Mouse (Mus musculus) lung, postnatal 0 days (tissue): ENCODE results near the gene Olfr1341. TPM values are rescaled to one million over a fixed set of nuclear protein-coding genes. Genes with fewer than 3 reads are reported as not detected.

Source experiments
- ATAC-seq: fragments of 200-750 bp; cut with Nextera tagmentation; 2 replicates; pipeline ENCODE4 v1.8.0; 2017; ENCODE audit warnings: moderate library complexity
- DNase-seq: peaks from one replicate; pipeline ENCODE4 v3.0.0-alpha.2; 2016; ENCODE audit warnings: low spot score
- H3K27ac ChIP-seq: fragments of 300-500 bp; sonication (generic); 2 replicates; pipeline ENCODE4 v1.5.1; 2014; ENCODE audit warnings: antibody characterized with exemption, mild to moderate bottlenecking, low read length, mixed read lengths
- H3K27me3 ChIP-seq: fragments of 300-500 bp; sonication (generic); replicated peaks from 2 replicates; pipeline ENCODE4 v1.6.1; 2014; ENCODE audit warnings: low read length, mixed read lengths; ENCODE audit not compliant: insufficient read depth
- H3K36me3 ChIP-seq: fragments of 300-500 bp; sonication (generic); 2 replicates; pipeline ENCODE4 v1.6.1; 2014; ENCODE audit warnings: low read length, mixed read lengths; ENCODE audit not compliant: insufficient read depth
- H3K4me1 ChIP-seq: fragments of 300-500 bp; sonication (generic); 2 replicates; pipeline ENCODE4 v1.6.1; 2014; ENCODE audit warnings: antibody characterized with exemption, low read depth, low read length, mixed read lengths; ENCODE audit not compliant: insufficient read depth
- H3K4me2 ChIP-seq: fragments of 300-500 bp; sonication (generic); replicated peaks from 2 replicates; pipeline ENCODE4 v1.6.1; 2014; ENCODE audit warnings: low read depth, mild to moderate bottlenecking, low read length, moderate library complexity, mixed read lengths
- H3K4me3 ChIP-seq: fragments of 300-500 bp; sonication (generic); 2 replicates; pipeline ENCODE4 v1.5.1; 2014; ENCODE audit warnings: low read depth, low read length
- H3K9ac ChIP-seq: fragments of 300-500 bp; sonication (generic); replicated peaks from 2 replicates; pipeline ENCODE4 v1.6.1; 2014; ENCODE audit warnings: low read depth, mild to moderate bottlenecking
- H3K9me3 ChIP-seq: fragments of 300-500 bp; sonication (generic); 2 replicates; pipeline ENCODE4 v1.6.1; 2016; ENCODE audit warnings: low read length, mixed read lengths
- CTCF ChIP-seq: IDR thresholded peaks from 2 replicates; pipeline ENCODE4 v1.5.1; 2016; ENCODE audit warnings: antibody characterized with exemption, mild to moderate bottlenecking
- EP300 ChIP-seq: IDR thresholded peaks from 2 replicates; pipeline ENCODE4 v1.6.1; 2016; ENCODE audit warnings: antibody characterized with exemption, mild to moderate bottlenecking, control low read depth
- WGBS: fragments of 180-500 bp; shearing (Covaris S2); extraction: QIAGEN DNeasy Blood & Tissue Kit; methylation state at CpG from one replicate; pipeline ENCODE4 v1.1.7; 2014; 5-methylcytosine and 5-hydroxymethylcytosine counted together
- polyA plus RNA-seq: library from polyadenylated mRNA; unstranded; fragments of >200 nt; fragmentation: Nextera tagmentation; extraction: Ambion mirVana; gene quantifications from 2 replicates; pipeline ENCODE4 v1.2.1, GENCODE M21; 2015

Olfr1341 gene
- polyA plus RNA-seq, 1 experiment from 2014 or later, result not detected

DNA sequence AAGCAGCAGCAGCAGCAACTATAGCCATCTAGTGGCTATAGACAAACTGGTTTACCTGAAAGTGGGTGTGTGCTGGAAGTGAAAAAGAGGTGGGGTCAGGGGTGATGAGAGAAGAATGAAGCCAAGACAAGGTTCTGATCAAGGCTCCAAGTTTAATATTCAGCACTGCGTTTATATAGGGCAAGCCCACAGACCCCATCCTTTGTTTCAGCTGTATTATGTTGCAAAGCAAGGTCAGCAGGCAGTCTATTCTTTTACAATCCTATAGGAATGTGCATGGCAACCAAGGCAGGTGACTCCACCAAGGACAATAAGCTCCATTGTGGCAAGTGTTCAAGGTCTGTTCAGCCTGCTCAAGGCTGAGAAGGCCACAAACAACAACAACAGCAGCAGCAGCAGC, 8.3 kb downstream of the Olfr1341 start:
- ATAC-seq, result no peak
- no peak for DNase-seq

DNA sequence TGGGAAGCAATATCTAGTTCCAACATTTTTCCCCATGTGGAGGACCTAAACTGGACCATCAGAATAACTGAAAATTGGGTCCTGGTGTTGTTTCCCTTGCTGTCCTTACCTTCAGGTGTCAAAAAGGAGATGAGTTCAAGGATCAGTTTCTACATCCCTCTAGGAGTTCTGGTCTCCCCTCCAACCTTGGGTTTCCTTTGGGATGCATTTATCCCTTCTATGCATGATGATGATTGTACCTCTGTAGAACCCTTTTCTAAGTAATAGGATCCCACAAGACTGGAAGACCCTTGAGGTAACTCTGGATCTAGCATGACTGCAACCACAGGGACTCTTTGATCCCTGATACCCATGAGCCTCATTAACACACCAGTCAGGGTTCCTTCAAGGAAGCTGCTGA, 16.5 kb downstream of the Olfr1341 start, which contains the start of gene Olfr1340:
Gene Olfr1340 (plus strand): TSS at position 301 of the 400 bp plus-strand sequence.
- no peak for ATAC-seq
- TF ChIP-seq EP300 (no peak), CTCF (no peak)

More for the DNA sequence above, 8.3 kb downstream of the Olfr1341 start:
- Histone ChIP-seq H3K9ac (no peak overlapping the region), H3K4me3 (no peak overlapping the region), H3K27ac (no peak overlapping the region), H3K4me2 (no peak overlapping the region), H3K27me3 (no peaks in the 10 kb centered on the region), H3K4me1 (no peaks in the 10 kb centered on the region), H3K36me3 (no peaks in the 10 kb centered on the region), H3K9me3 (no peaks in the 10 kb centered on the region)
- TF ChIP-seq CTCF, result no peak
- no peak for TF ChIP-seq EP300
- 62% methylated on average over 1 of the region's 1 CpGs for WGBS

DNA sequence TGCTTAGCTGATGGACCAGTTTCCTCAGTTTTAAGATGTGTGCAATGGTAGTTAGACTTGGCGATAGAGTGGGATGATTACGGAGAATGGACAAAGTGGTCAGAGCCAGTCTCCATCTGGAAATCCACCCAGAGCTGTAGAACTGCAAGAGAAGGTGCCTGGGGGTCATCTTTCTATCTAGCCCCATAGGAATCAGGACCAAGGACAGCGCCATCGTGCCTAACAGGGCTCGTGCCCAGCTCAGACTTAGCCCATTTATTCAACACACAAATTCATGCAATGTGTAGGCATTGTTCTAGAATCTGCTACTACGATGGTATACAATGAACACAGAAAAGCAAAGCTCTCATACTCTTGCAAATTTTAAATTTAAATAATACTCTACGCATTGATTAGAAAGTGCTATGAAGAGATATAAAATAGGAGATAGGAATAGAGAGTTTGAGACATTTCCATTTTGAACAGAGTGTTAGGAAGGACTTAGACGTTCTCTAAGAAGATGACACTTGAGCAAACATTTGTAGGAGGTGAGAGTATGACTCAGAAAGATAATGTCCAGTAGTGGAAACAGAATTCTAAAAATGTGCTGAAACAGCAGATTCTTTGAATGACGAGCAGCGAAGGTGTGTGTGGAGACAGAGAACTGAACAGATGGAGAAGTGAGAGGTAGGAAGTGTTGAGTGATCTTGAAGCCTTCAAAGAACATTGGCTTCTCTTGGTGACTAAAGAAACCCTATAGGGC, 18.6 kb downstream of the Olfr1341 start:
- TF ChIP-seq EP300 (no peak), CTCF (no peak)
- DNase-seq (peak; percentile 9), ATAC-seq (no peak)
- Histone ChIP-seq H3K4me2 (no peak overlapping the region), H3K36me3 (no peaks in the 10 kb centered on the region), H3K9ac (no peak overlapping the region), H3K4me3 (no peak overlapping the region), H3K9me3 (no peaks in the 10 kb centered on the region), H3K27ac (no peak overlapping the region), H3K27me3 (no peaks in the 10 kb centered on the region), H3K4me1 (no peaks in the 10 kb centered on the region)
- 51% methylated on average over 10 of the region's 10 CpGs for WGBS

More for the DNA sequence above, 16.5 kb downstream of the Olfr1341 start, which contains the start of gene Olfr1340:
- H3K27me3 ChIP-seq, result no peaks in the 10 kb centered on the region
- DNase-seq, result no peak
- no peaks in the 10 kb centered on the region for H3K36me3 ChIP-seq
- no peaks in the 10 kb centered on the region for H3K4me1 ChIP-seq
- H3K4me3 ChIP-seq, result no peak within 1 kb of the TSS
- no peak within 1 kb of the TSS for H3K4me2 ChIP-seq
- no peaks in the 10 kb centered on the region for H3K9me3 ChIP-seq
- H3K27ac ChIP-seq, result no peak within 1 kb of the TSS
- H3K9ac ChIP-seq, result no peak within 1 kb of the TSS

DNA sequence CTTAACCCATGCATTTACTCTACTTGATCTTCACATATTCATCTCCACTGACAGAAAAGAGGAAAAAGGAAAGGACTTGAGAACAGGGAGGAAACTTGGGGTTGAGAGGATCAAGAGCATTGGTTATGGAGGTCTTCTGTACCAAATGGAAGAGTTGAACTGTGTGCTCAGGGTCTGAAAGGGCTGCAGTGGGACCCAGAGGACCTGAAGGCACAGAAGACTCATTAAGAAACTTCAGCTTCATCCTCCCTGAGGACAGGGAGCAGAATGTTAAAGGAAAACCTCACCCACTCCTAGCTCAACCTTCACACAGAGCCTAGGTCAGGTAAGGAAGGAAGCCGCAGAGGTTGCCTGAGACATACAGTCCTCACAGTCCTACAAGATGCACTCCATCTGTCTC, 28.6 kb downstream of the Olfr1341 start, which contains the start of gene Olfr1339:
Gene Olfr1339 (plus strand): TSS at position 301 of the 400 bp plus-strand sequence.
- Histone ChIP-seq H3K27ac (no peak within 1 kb of the TSS), H3K27me3 (no peaks in the 10 kb centered on the region), H3K4me3 (no peak within 1 kb of the TSS), H3K36me3 (no peaks in the 10 kb centered on the region), H3K4me1 (no peaks in the 10 kb centered on the region), H3K9me3 (no peaks in the 10 kb centered on the region), H3K9ac (no peak within 1 kb of the TSS), H3K4me2 (no peak within 1 kb of the TSS)
- DNase-seq (no peak), ATAC-seq (no peak)
- no peak for TF ChIP-seq EP300
- no peak for TF ChIP-seq CTCF
- 100% methylated on average over 1 of the region's 1 CpGs for WGBS

DNA sequence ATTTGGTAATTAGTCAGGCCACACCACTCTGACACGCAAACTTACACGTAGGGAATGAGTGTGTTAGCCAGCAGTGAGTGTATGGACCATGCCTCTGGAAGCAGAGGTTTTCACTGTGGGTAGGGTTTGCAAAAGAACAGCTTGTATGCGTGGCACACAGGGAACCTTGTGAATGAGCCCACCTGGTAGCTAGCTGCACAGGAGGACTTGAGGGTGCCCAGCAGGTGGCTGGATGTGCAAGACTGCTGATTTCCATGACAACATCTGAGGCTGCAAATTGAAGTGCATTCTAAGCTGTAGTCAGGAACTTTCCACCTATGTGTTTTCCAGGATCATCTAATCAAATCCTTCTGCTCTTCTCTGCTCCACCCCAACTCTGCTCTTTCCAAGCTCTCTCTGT, 36.3 kb downstream of the Olfr1341 start:
- no peak overlapping the region for H3K4me2 ChIP-seq
- H3K27ac ChIP-seq, result no peak overlapping the region
- H3K36me3 ChIP-seq, result no peaks in the 10 kb centered on the region
- no peaks in the 10 kb centered on the region for H3K9me3 ChIP-seq
- WGBS, result 58% methylated on average over 3 of the region's 3 CpGs
- TF ChIP-seq EP300, result no peak
- no peak for TF ChIP-seq CTCF
- H3K4me1 ChIP-seq, result no peaks in the 10 kb centered on the region
- no peak overlapping the region for H3K4me3 ChIP-seq
- H3K27me3 ChIP-seq, result no peaks in the 10 kb centered on the region
- no peak overlapping the region for H3K9ac ChIP-seq
- ATAC-seq (no peak), DNase-seq (no peak)

DNA sequence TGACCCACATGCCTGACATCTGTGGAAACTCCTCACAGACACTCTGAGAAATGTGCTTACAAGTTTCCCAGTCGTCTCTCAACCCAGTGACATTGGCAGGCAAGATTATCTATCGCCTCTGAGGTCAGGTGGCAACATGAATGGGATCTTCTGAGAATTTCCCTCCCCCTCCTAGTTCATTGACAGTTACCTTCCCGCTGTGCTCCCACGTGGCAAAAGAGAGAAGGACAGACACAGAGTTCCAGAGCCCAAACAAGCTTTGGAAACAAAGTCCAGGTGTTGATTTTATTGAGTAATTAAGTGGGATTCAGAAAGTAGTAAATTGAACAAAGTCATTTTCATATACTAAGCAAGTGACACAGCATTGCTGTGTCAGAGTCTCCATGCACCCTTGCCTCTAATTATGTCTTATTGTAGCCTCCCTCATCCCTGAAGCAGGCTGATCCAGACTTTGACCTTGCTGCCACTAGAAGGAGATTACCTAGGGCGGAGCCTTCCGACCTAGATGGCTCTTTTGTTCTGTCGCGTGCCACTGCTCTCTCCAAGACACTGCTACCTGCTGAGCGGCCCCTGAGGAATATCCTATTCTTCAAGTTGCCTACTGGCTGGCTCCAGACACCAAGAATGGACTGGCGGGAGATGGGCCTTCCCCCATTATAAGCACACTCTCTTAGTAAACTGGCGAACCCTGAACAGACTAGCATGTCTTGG, 37.8 kb downstream of the Olfr1341 start:
- DNase-seq, result no peak
- Histone ChIP-seq H3K9me3 (no peaks in the 10 kb centered on the region), H3K27ac (no peak overlapping the region), H3K4me3 (no peak overlapping the region), H3K4me2 (no peak overlapping the region), H3K9ac (no peak overlapping the region), H3K4me1 (no peaks in the 10 kb centered on the region), H3K27me3 (no peaks in the 10 kb centered on the region), H3K36me3 (no peaks in the 10 kb centered on the region)
- ATAC-seq, result no peak
- WGBS, result 7% methylated on average over 11 of the region's 11 CpGs
- TF ChIP-seq EP300 (no peak), CTCF (no peak)
